Mouse (Mus musculus): ENCODE results near the gene 4930564D02Rik.

GRCm38 (mm10) chr3:105090147-105090546 is 23.5 kb downstream of the 4930564D02Rik start:
- no peak for TF ChIP-seq CTCF (IDR thresholded peaks at IDR 0.05)
- no peak for TF ChIP-seq POLR2A (IDR thresholded peaks at IDR 0.05; ENCODE audit: insufficient read depth, low read depth, low read length)
- no peak for TF ChIP-seq EP300 (IDR thresholded peaks at IDR 0.05; ENCODE audit: insufficient read depth, low read depth, low read length)
